Mouse (Mus musculus) frontal cortex, postnatal 14 days (tissue): ENCODE data around the gene Tmem179.
A peak's percentile ranks its signal among the peaks of the same experiment; 100 is the strongest.

Experiments used
- DNase-seq, 2 experiments: peaks; one replicate each; pipeline ENCODE4 v3.0.0; 2022; ENCODE audit warnings: low spot score in 2 of 2

Tmem179 gene

GRCm38 (mm10) chr12:112537233-112537632, 20.7 kb upstream of the Tmem179 start:
- no peak for DNase-seq

DNA sequence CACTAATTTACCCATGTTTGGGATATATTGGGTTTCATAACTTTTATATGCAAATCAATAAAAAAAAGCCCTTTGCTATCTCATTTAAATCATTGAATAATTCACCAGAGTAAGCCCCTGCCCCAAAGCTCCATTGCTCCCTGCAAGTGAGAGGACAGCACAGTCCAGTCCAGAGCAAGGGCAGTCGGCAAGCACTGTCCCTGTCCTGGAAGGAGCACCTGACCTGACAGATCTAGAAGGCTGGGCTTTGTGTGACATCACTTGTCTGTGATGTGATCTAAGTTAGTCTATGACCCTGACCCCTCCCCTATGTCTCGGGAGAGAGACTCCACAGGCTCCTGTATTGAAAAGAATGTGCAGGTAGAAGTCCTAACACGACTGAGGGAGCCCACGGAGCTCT, 17.2 kb upstream of the Tmem179 start:
- DNase-seq = no peak

- DNase-seq = no peak
Measured at GRCm38 (mm10) chr12:112518105-112518504, 1.6 kb upstream of the Tmem179 start.

- DNase-seq = no peak
Measured at GRCm38 (mm10) chr12:112514897-112515296, 1.6 kb downstream of the Tmem179 start.

DNA sequence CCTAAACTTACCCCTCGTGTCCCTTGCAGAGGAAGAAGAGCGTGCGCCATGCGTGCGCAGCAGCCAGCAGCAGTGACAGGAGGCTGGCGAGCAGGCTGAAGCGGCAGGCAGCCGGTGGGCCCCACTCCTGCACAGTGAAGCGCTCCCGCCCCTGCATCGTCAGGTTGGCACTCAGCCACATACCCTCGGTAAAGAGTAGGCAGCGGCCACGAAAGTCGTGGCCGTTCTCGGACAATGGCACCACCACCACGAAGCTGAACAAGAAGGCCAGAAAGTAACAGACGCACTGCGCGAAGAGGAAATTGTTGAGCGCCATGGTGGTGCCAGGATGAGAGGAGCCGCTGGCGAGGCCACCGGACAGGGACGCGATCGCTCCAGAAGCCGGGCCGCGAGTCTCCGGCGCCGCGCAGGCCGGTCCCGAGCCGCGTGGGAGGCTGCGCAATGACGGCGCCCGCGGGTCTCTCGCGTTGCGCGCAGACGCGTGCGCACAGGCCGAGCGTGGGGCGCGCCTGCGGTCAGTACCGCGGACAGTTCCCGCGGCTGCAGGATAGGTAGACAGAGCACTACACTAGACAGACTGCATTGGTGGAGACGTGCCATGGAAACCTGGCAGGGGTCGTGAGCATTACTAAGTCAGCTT, 5.7 kb downstream of the Tmem179 start:
- DNase-seq = peak; percentile 49 to 59

- DNase-seq = no peak
Measured at GRCm38 (mm10) chr12:112510365-112510732, 6.2 kb downstream of the Tmem179 start.

- no peak for DNase-seq
Measured at GRCm38 (mm10) chr12:112507984-112508383, 8.6 kb downstream of the Tmem179 start.

DNA sequence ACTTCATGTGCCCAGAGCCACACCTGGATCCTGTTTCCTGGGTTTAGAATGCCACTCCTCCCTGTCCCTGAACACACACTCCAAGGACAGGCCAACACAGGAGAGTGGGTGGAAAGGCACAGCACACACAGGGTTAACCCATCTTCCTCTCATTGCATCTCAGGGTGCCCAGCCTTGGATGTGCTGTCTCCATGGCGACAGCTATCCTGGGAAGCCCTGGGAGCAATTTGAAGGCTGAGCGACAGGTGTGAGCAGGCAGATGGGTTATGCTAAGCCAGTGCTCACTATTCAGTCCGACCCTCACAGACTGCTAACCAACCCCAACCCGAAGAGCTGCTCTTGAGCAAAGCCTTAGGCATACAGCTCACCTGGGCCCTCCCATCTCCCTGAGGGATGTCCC, 9.3 kb downstream of the Tmem179 start:
- DNase-seq = no peak

- DNase-seq = no peak
Measured at GRCm38 (mm10) chr12:112506267-112506666, 10.3 kb downstream of the Tmem179 start.

DNA sequence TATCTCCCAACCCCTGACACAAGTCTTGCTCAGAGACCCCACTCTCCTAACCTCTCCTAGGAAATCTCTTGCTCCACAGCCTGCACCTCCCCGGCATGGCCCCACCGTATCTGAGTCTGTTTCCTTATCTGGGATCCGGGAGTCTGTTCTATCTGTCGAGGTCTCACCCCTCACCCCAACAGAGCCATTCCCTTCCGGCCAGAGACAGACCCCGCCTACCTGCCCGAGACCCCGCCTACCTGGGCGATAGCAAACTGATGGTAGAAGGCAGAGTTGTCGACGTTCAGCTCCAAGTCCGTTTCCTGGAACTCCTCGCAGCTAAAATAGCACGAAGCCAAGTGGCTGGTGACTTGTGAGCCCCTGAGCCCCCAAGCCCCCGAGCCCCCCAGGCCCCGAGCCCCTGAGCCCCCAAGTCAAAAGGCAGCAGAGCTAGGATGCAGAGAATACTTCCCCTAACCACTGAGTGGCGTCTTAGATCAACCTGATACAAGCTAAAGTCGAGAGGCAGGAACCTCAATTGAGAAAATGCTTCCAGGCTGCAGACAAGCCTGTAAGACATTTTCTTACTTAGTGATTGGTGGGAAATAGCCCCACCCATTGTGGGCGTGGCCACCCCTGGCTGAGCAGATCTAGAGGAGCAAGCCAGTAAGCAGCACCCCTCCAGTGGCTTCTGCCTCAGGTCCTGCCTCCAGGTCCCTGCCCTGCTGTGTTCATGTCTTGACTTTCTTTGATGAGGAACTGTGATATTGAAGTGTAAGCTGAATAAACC, 13.4 kb downstream of the Tmem179 start:
- DNase-seq = no peak

DNA sequence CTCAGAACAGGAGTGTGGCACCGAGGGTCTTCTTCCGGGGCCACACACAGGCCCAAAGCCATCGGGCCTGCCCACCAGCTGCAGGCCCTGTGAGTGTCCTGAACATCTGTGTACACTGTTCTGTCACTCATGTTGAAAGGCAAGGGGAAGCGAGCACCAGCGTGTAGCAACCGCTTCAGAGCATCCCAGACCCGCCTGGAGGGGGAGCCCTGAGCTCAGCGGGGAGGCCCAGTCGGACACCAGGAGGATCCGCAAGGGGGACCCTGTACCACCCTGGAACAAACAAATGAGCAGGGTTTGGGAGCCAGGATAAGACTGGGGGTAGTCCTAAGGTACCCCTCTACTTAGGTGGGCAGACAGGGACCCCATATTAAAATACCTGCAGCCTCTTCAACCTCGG, 17.9 kb downstream of the Tmem179 start:
- peak in 1 of 2 experiments; percentile 38 for DNase-seq

DNA sequence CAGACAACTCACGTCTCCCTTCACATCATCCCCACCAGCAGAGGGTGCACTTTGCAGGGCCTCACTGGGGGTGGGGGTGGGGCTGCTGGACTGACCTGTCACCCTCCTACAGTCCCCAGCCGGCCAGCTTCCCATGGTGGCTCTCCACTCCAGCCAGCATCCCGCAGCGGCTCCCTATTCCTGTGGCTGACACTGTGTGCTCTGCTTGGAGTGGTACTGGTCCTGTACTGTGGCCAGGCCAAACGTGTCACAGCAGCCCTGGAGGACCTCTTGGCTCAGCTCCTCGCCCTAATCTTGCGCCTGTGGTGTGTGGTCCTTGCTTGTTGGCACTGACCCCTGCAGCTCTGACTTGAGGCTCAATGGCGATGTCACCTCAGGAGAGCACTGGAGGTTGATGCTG, 18.8 kb downstream of the Tmem179 start:
- no peak for DNase-seq

- no peak for DNase-seq
Measured at GRCm38 (mm10) chr12:112496136-112496535, 20.4 kb downstream of the Tmem179 start.

GRCm38 (mm10) chr12:112490444-112490939, 26.1 kb downstream of the Tmem179 start:
- no peak for DNase-seq

DNA sequence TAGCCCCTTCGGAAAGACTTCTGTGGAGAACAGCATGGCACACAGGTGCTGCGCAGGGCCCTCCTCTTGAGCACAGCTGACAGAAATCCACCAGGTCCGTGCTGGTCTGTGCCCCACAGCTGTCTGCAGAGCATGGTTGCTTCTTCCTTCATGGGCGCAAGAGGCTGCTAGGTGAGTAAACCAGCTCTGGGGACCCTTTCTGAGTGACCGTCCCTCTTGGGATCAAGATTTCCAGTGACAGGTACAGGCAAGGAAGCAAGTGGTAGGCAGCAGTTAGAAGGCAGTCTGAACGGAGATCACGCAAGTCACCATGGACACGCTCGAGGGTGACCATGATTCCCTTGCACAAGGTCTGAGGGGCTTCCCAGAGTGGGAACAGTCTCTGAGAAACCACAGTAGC, 27.0 kb downstream of the Tmem179 start:
- no peak for DNase-seq

- DNase-seq = no peak
Measured at GRCm38 (mm10) chr12:112489134-112489533, 27.4 kb downstream of the Tmem179 start, which contains the start of gene A530016L24Rik. Gene A530016L24Rik, plus strand, starts transcription at chr12:112489448.

GRCm38 (mm10) chr12:112473777-112474176, 42.8 kb downstream of the Tmem179 start:
- peak; percentile 64 to 81 for DNase-seq

GRCm38 (mm10) chr12:112470216-112470615, 46.3 kb downstream of the Tmem179 start:
- DNase-seq = no peak

GRCm38 (mm10) chr12:112469393-112469792, 47.2 kb downstream of the Tmem179 start:
- no peak for DNase-seq

DNA sequence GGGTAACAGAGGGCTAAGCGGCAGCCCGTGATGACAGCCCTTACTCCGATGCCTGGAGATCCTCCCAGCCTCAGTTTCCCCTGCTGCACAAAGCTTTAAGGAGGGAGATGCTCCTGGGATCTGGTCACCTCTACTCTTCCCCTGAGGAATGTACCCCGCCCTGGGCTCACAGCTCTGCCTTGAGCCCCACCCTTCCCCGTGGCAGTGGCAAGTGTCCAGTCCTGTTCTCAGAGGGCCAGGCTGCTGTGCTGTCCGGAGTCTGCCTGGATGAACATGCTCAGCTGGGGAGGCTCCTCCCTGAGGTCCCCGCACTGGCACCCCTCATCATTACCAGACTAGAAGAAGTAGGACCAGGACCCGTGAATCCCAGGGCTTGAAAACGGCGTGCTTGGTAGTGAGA, 49.2 kb downstream of the Tmem179 start:
- DNase-seq = no peak

GRCm38 (mm10) chr12:112465928-112466327, 50.6 kb downstream of the Tmem179 start:
- no peak for DNase-seq

GRCm38 (mm10) chr12:112464516-112464915, 52.0 kb downstream of the Tmem179 start:
- no peak for DNase-seq

GRCm38 (mm10) chr12:112463750-112464444, 52.6 kb downstream of the Tmem179 start:
- no peak for DNase-seq
